ENCODE assay signal across 33 mouse cellular contexts in genomic region chr2:83668052-83668451, GRCm38 (mm10).
"Had no signal": no experiment of that assay in that cellular context is flagged by ENCODE, and none has a peak within 500 bp of the region (broad histone marks: within the 10 kb centered on the region; RNA-seq: fewer than 3 reads in every experiment).

No protein-coding gene starts in this region.

- H3K4me3 ChIP-seq: limb, embryonic 10.5 days; limb, embryonic 12.5 days; limb, embryonic 13.5 days; limb, embryonic 15.5 days; liver, embryonic 12.5 days; liver, embryonic 13.5 days; liver, embryonic 15.5 days; lung, embryonic 15.5 days; megakaryocyte, embryonic 14.5 days; midbrain, embryonic 10.5 days; midbrain, embryonic 12.5 days; midbrain, embryonic 13.5 days; midbrain, embryonic 15.5 days; myocyte; neural tube, embryonic 12.5 days; neural tube, embryonic 13.5 days had no signal

- H3K9me3 ChIP-seq: limb, embryonic 10.5 days; limb, embryonic 12.5 days; limb, embryonic 13.5 days; limb, embryonic 15.5 days; liver, embryonic 12.5 days; liver, embryonic 13.5 days; liver, embryonic 15.5 days; lung, embryonic 15.5 days; megakaryocyte, embryonic 14.5 days; midbrain, embryonic 10.5 days; midbrain, embryonic 12.5 days; midbrain, embryonic 13.5 days; midbrain, embryonic 15.5 days; neural tube, embryonic 12.5 days; neural tube, embryonic 13.5 days had no signal

- H3K4me1 ChIP-seq: limb, embryonic 10.5 days; limb, embryonic 12.5 days; limb, embryonic 13.5 days; limb, embryonic 15.5 days; liver, embryonic 12.5 days; liver, embryonic 13.5 days; liver, embryonic 15.5 days; lung, embryonic 15.5 days; midbrain, embryonic 10.5 days; midbrain, embryonic 12.5 days; midbrain, embryonic 13.5 days; midbrain, embryonic 15.5 days; neural tube, embryonic 12.5 days; neural tube, embryonic 13.5 days had no signal

- H3K4me2 ChIP-seq: limb, embryonic 12.5 days; limb, embryonic 13.5 days; limb, embryonic 15.5 days; liver, embryonic 11.5 days; liver, embryonic 12.5 days; liver, embryonic 13.5 days; liver, embryonic 15.5 days; lung, embryonic 14.5 days; lung, embryonic 15.5 days; midbrain, embryonic 11.5 days; midbrain, embryonic 12.5 days; midbrain, embryonic 13.5 days; midbrain, embryonic 15.5 days; neural tube, embryonic 12.5 days; neural tube, embryonic 13.5 days had no signal

- H3K27ac ChIP-seq: limb, embryonic 10.5 days; limb, embryonic 12.5 days; limb, embryonic 13.5 days; limb, embryonic 15.5 days; liver, embryonic 12.5 days; liver, embryonic 13.5 days; liver, embryonic 14.5 days; liver, embryonic 15.5 days; lung, embryonic 15.5 days; macrophage; midbrain, embryonic 10.5 days; midbrain, embryonic 12.5 days; midbrain, embryonic 13.5 days; midbrain, embryonic 15.5 days; neural tube, embryonic 12.5 days; neural tube, embryonic 13.5 days had no signal

- H3K27me3 ChIP-seq: limb, embryonic 12.5 days; limb, embryonic 13.5 days; limb, embryonic 15.5 days; liver, embryonic 12.5 days; liver, embryonic 13.5 days; liver, embryonic 15.5 days; lung, embryonic 15.5 days; megakaryocyte, embryonic 14.5 days; midbrain, embryonic 12.5 days; midbrain, embryonic 13.5 days; midbrain, embryonic 15.5 days; neural tube, embryonic 12.5 days; neural tube, embryonic 13.5 days had no signal

- ATAC-seq: liver, embryonic 12.5 days; liver, postnatal 0 days; lung, postnatal 0 days; midbrain, embryonic 13.5 days; midbrain, embryonic 15.5 days; midbrain, embryonic 16.5 days had no signal

- DNase-seq: left cerebral cortex, postnatal 4 days; liver; liver, embryonic 13.5 days; liver, postnatal 0 days; lung, adult 18-20 months; lung, adult 2 months; lung, embryonic 14.5 days; lung, postnatal 10 days; lung, postnatal 14 days; lung, postnatal 36 days; lung, postnatal 4 days; midbrain, embryonic 14.5 days had no signal

- H3K9ac ChIP-seq: limb, embryonic 12.5 days; limb, embryonic 13.5 days; limb, embryonic 15.5 days; liver, embryonic 12.5 days; liver, embryonic 13.5 days; liver, embryonic 14.5 days; liver, embryonic 15.5 days; liver, postnatal 0 days; lung, embryonic 14.5 days; lung, embryonic 15.5 days; midbrain, embryonic 12.5 days; midbrain, embryonic 13.5 days; midbrain, embryonic 15.5 days; neural tube, embryonic 12.5 days; neural tube, embryonic 13.5 days had no signal

- H3K36me3 ChIP-seq: midbrain, embryonic 15.5 days had no signal
